Mouse (Mus musculus) left cerebral cortex, postnatal 25 days (tissue): ENCODE results near the gene Aph1c. TPM values are rescaled to one million over a fixed set of nuclear protein-coding genes. Genes with fewer than 3 reads are reported as not detected.

ENCODE experiments used
- total RNA-seq, 2 experiments: library from RNA; stranded (reverse); gene quantifications; 2 replicates each; pipeline ENCODE4 v1.2.3; 2021

Gene Aph1c
- total RNA-seq, 2 experiments from 2014 or later = 6.8 to 7.0 TPM

Other genes with a start within 250 kb of the Aph1c start
- 10 to 100 TPM; 30.5 to 30.8 TPM for gene Usp3, start 241.6 kb downstream of the Aph1c start, total RNA-seq
- gene Car12, start 121.0 kb downstream of the Aph1c start, total RNA-seq = 10 to 100 TPM; 11.8 to 15.0 TPM
- gene Aph1b, start 39.2 kb downstream of the Aph1c start, total RNA-seq = 10 to 100 TPM; 20.2 to 21.5 TPM
- under 1 TPM; 0.28 to 0.41 TPM for gene Gm10647, start 37.7 kb downstream of the Aph1c start, total RNA-seq
- gene Rab8b, start 85.0 kb upstream of the Aph1c start, total RNA-seq = 10 to 100 TPM; 27.2 to 31.0 TPM
- gene Rps27l, start 111.4 kb upstream of the Aph1c start, total RNA-seq = 10 to 100 TPM; 34.0 to 34.9 TPM
- 10 to 100 TPM; 18.7 to 20.5 TPM for gene Lactb, start 140.8 kb upstream of the Aph1c start, total RNA-seq
- 100 to 1,000 TPM; 228 to 236 TPM for gene Tpm1, start 214.7 kb upstream of the Aph1c start, total RNA-seq